Mouse (Mus musculus): ENCODE data around the gene Eif1b. TPM values are rescaled to one million over a fixed set of nuclear protein-coding genes. Genes with fewer than 3 reads are reported as not detected.
"Not testable (repeated sequence)": the region's sequence is repeated elsewhere in the genome, so short reads cannot be mapped to it uniquely, and the experiment has no call there.

The Eif1b gene
- polyA plus RNA-seq, 1 experiment from 2014 or later: 329 TPM

DNA sequence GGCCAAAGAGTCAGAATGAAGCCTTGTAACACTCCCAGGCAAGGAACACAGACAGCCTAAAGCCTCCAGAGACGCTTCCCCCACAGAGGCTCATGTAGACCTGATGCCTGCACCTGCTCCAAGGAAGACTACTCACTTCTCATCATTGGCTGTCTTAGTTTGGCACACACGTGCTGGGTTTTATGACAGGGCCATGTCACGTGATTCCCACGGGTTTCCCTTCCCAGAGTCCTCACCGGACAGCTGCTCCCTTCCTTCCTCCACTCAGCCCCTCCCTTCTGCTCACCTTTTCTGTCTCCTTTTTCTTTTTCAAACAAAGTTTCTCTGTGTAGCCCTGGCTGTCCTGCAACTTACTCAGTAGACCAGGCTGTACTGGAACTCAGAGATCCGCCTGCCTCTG, 40.0 kb downstream of the Eif1b start:
- WGBS: 81% methylated on average over 6 of the region's 6 CpGs
- Histone ChIP-seq H3K27me3 (ENCODE audit: control insufficient read depth, insufficient read depth, low read depth, low read length) (no peaks in the 10 kb centered on the region), H3K9ac (ENCODE audit: low read depth, low read length) (no peak overlapping the region)

DNA sequence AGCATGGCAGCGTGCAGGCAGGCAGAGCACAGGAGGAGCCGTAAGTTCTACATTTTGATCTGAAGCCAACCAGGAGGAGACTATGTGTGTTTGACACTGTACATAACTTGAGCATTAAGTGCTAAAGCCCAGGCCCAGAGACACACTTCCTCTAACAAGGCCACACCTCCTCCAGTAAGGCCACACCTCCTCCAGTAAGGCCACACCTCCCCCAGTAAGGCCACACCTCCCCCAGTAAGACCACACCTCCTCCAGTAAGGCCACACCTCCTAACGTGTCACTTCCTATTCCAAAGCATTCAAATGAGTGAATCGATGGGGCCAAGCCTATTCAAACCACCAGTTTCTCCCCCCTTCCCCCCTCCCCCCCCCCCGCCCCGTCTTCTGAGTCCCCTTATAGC, 40.7 kb downstream of the Eif1b start:
- Histone ChIP-seq H3K4me2 (ENCODE audit: low read length) (no peak overlapping the region), H3K27me3 (ENCODE audit: control insufficient read depth, insufficient read depth, low read depth, low read length) (no peaks in the 10 kb centered on the region), H3K27ac (ENCODE audit: low read length) (no peak overlapping the region), H3K9me3 (replicated peaks; ENCODE audit: control insufficient read depth, low read length, poor library complexity, severe bottlenecking) (no peaks in the 10 kb centered on the region; the same call in 1 of the 2 replicates), H3K4me3 (ENCODE audit: low read depth, low read length) (no peak overlapping the region), H3K4me1 (ENCODE audit: control insufficient read depth, insufficient read depth, low read length) (no peaks in the 10 kb centered on the region), H3K9ac (ENCODE audit: low read depth, low read length) (no peak overlapping the region), H3K36me3 (ENCODE audit: control insufficient read depth, insufficient read depth, low read length) (no peaks in the 10 kb centered on the region)
- no peak for ATAC-seq
- WGBS: 89% methylated on average over 5 of the region's 6 CpGs

More for the DNA sequence above, 40.0 kb downstream of the Eif1b start:
- no peak overlapping the region for H3K4me2 ChIP-seq (ENCODE audit: low read length)
- H3K4me1 ChIP-seq (ENCODE audit: control insufficient read depth, insufficient read depth, low read length): no peaks in the 10 kb centered on the region
- no peaks in the 10 kb centered on the region for H3K36me3 ChIP-seq (ENCODE audit: control insufficient read depth, insufficient read depth, low read length)
- H3K27ac ChIP-seq (ENCODE audit: low read length): no peak overlapping the region
- H3K4me3 ChIP-seq (ENCODE audit: low read depth, low read length): no peak overlapping the region
- ATAC-seq: no peak
- H3K9me3 ChIP-seq (replicated peaks; ENCODE audit: control insufficient read depth, low read length, poor library complexity, severe bottlenecking): no peaks in the 10 kb centered on the region; the same call in 1 of the 2 replicates

DNA sequence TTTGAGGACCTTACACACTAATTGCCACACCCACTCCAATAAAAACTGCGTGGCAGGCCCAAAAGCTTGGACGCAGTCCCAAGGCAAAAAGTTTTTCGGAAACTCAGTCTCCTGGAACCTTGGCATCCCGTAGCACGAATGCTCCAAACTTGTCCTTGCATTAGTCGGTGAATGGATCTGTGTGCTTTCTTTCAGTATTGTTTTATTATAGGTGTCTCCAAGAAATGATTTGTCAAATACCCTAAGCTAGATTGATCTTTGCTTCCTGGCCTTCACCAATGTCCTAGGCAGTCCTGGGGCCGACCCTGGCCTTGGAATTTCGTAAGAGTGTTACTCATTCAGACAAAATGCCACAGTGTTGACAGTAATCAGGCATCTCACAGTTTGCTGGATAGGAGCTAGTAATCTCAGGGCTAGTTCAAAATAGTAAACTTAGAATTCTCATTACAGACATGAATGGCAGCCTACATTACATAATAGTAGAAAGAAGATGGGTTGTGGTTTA, 41.5 kb downstream of the Eif1b start:
- ATAC-seq; H3K4me2 ChIP-seq (ENCODE audit: low read length); H3K9ac ChIP-seq (ENCODE audit: low read depth, low read length); H3K27ac ChIP-seq (ENCODE audit: low read length); H3K4me1 ChIP-seq (ENCODE audit: control insufficient read depth, insufficient read depth, low read length); H3K36me3 ChIP-seq (ENCODE audit: control insufficient read depth, insufficient read depth, low read length); H3K27me3 ChIP-seq (ENCODE audit: control insufficient read depth, insufficient read depth, low read depth, low read length); H3K9me3 ChIP-seq (replicated peaks; ENCODE audit: control insufficient read depth, low read length, poor library complexity, severe bottlenecking); H3K4me3 ChIP-seq (ENCODE audit: low read depth, low read length): not testable (repeated sequence)
- 96% methylated on average over 8 of the region's 8 CpGs for WGBS

DNA sequence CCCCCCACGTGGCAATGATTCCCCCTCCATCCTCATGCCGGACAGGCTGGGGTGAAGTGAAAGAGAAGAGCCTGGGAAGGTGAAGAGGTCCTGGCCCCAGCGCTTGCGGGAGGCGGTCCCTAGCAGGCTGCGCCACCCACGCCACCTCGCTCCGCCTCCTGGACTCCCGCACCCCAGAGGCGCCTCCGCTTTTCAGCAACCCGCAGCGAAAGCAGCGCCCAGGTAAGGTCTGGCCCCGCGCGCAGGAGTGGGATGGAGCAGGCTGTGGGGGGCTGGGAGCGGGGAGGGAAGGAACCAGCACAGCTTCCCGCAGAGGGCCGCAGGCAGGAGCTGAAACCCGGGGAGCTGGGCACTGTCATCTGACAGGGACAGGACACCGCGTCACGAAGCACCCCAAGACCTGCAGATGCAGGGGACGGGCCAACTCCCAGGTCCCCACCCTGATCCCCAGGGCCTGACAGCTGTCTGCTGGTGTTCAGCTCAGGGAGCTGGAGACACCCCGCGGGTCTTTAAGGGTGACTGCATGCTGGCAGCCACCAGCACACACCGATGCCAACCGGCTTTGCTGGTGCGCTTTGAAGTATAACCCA, 47.7 kb downstream of the Eif1b start, which contains the start of gene Entpd3:
TSS of gene Entpd3 (plus strand) at position 157 of the 590 bp plus-strand sequence.
- peak within 1 kb of the TSS; percentile 92 for H3K4me2 ChIP-seq (ENCODE audit: low read length)
- H3K27ac ChIP-seq (ENCODE audit: low read length): no peak within 1 kb of the TSS
- peaks cover 3% of the 10 kb centered on the region for H3K27me3 ChIP-seq (ENCODE audit: control insufficient read depth, insufficient read depth, low read depth, low read length)
- no peaks in the 10 kb centered on the region for H3K36me3 ChIP-seq (ENCODE audit: control insufficient read depth, insufficient read depth, low read length)
- no peaks in the 10 kb centered on the region; the same call in 1 of the 2 replicates for H3K4me1 ChIP-seq (ENCODE audit: control insufficient read depth, insufficient read depth, low read length)
- H3K9ac ChIP-seq (ENCODE audit: low read depth, low read length): peak within 1 kb of the TSS; percentile 76
- 1% methylated on average over 31 of the region's 31 CpGs for whole genome bisulfite sequencing
- ATAC-seq: peak; percentile 66
- peak within 1 kb of the TSS; percentile 59 for H3K4me3 ChIP-seq (ENCODE audit: low read depth, low read length)
- H3K9me3 ChIP-seq (replicated peaks; ENCODE audit: control insufficient read depth, low read length, poor library complexity, severe bottlenecking): no peaks in the 10 kb centered on the region

DNA sequence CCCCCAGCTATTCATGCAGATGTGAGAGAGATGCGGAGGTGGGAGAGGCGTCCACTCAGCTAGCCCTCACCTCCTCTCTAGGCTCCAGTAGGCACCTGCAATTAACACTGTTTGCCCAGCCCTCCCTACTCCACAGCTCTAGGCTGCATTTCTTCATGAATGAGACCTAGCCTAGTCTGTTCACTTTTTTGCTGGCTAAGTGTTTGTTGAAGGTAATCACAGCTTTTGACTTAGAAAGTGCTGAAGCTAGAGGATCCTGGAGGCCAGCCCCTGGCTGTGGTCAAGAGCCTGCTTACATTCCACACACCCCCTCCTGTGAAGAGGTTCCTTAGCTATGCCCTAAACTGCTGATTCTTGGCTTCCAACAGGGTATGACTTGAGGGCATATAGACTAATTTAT, 49.4 kb downstream of the Eif1b start:
- 20% methylated on average over 1 of the region's 2 CpGs for WGBS
- H3K4me2 ChIP-seq (ENCODE audit: low read length): no peak overlapping the region

DNA sequence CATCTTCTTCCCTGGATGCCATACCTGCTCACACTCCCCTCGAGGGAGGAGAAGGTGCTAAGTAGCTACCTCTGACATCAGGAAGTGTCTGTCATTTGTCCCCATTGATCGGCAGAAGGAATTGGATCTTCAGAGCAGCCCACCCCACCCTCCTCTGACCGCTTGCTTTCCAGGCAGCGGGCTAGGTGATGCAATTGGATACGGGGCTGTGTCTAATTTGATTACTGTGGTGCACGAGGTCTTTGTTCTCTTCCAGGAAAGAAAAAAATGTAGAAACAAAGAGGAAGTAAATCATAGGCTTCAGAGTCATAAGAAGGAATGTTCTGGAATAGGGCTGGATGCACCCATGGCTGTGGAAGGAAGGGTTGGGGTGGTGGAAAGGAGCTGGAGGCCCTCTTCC, 50.2 kb downstream of the Eif1b start:
- no peaks in the 10 kb centered on the region for H3K9me3 ChIP-seq (replicated peaks; ENCODE audit: control insufficient read depth, low read length, poor library complexity, severe bottlenecking)
- WGBS: 26% methylated on average over 6 of the region's 6 CpGs
- H3K27ac ChIP-seq (ENCODE audit: low read length): no peak overlapping the region
- H3K4me3 ChIP-seq (ENCODE audit: low read depth, low read length): no peak overlapping the region
- no peak overlapping the region for H3K4me2 ChIP-seq (ENCODE audit: low read length)
- H3K4me1 ChIP-seq (ENCODE audit: control insufficient read depth, insufficient read depth, low read length): no peaks in the 10 kb centered on the region; the same call in 1 of the 2 replicates
- no peak overlapping the region for H3K9ac ChIP-seq (ENCODE audit: low read depth, low read length)
- H3K36me3 ChIP-seq (ENCODE audit: control insufficient read depth, insufficient read depth, low read length): no peaks in the 10 kb centered on the region
- H3K27me3 ChIP-seq (ENCODE audit: control insufficient read depth, insufficient read depth, low read depth, low read length): peaks cover 3% of the 10 kb centered on the region
- no peak for ATAC-seq

More for the DNA sequence above, 49.4 kb downstream of the Eif1b start:
- H3K9me3 ChIP-seq (replicated peaks; ENCODE audit: control insufficient read depth, low read length, poor library complexity, severe bottlenecking): no peaks in the 10 kb centered on the region
- H3K36me3 ChIP-seq (ENCODE audit: control insufficient read depth, insufficient read depth, low read length): no peaks in the 10 kb centered on the region
- no peak overlapping the region for H3K27ac ChIP-seq (ENCODE audit: low read length)
- H3K4me1 ChIP-seq (ENCODE audit: control insufficient read depth, insufficient read depth, low read length): no peaks in the 10 kb centered on the region; the same call in 1 of the 2 replicates
- no peak for ATAC-seq
- H3K9ac ChIP-seq (ENCODE audit: low read depth, low read length): no peak overlapping the region
- H3K27me3 ChIP-seq (ENCODE audit: control insufficient read depth, insufficient read depth, low read depth, low read length): peaks cover 3% of the 10 kb centered on the region
- no peak overlapping the region for H3K4me3 ChIP-seq (ENCODE audit: low read depth, low read length)

Other genes starting within 250 kb of the Eif1b start
- gene Myrip, start 190.7 kb upstream of the Eif1b start, polyA plus RNA-seq (2015; fragmentation: Nextera tagmentation; extraction: Ambion mirVana): 6.0 and 6.6 TPM in 2 replicates
- gene Entpd3, start 47.6 kb downstream of the Eif1b start, polyA plus RNA-seq (2015; fragmentation: Nextera tagmentation; extraction: Ambion mirVana): 4.4 and 5.5 TPM in 2 replicates
- 391 and 407 TPM in 2 replicates for gene Rpl14, start 79.2 kb downstream of the Eif1b start, polyA plus RNA-seq (2015; fragmentation: Nextera tagmentation; extraction: Ambion mirVana)